Mouse (Mus musculus) kidney, adult 11 months (tissue): Measurements from ENCODE around the gene Atp8a2.

ENCODE experiments used
- DNase-seq: peaks from one replicate; pipeline ENCODE4 v3.0.0; 2022

Atp8a2 gene

DNA sequence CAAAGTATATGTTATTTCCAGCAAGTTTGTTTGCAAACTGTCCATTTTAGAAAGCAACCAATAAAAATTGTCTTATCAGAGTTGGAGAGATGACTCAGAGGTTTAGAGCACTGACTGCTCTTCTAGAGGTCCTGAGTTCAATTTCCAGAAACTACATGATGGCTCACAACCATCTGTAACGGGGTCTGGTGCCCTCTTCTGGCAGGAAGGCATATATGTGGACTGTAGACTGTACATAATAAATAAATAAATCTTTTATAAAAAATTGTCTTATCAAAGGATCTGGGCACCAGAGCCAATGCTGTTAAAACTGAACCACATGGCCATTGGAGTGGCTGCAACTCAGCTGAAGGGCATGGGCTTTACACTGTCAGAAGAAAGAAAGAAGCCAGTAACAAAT, 606.4 kb downstream of the Atp8a2 start:
- no peak for DNase-seq
